Mouse (Mus musculus) heart, embryonic 12.5 days (tissue): Measurements from ENCODE around the gene Vmn2r21. TPM values are rescaled to one million over a fixed set of nuclear protein-coding genes. Genes with fewer than 3 reads are reported as not detected.
"Not testable (repeated sequence)": the region's sequence is repeated elsewhere in the genome, so short reads cannot be mapped to it uniquely, and the experiment has no call there.

ENCODE experiments used
- ATAC-seq: fragments of 200-750 bp; cut with Nextera tagmentation; 2 replicates; pipeline ENCODE4 v1.8.0; 2017; ENCODE audit warnings: moderate TSS enrichment, moderate library complexity; ENCODE audit not compliant: insufficient number of reproducible peaks, low FRiP score
- H3K27ac ChIP-seq: fragments of 300-500 bp; sonication (generic); 2 replicates; pipeline ENCODE4 v1.5.1; 2016; ENCODE audit warnings: mild to moderate bottlenecking, moderate library complexity; ENCODE audit not compliant: poor library complexity, severe bottlenecking
- H3K27me3 ChIP-seq: fragments of 300-500 bp; sonication (generic); replicated peaks from 2 replicates; pipeline ENCODE4 v1.6.1; 2016; ENCODE audit warnings: mild to moderate bottlenecking, moderate library complexity
- H3K36me3 ChIP-seq: fragments of 300-500 bp; sonication (generic); 2 replicates; pipeline ENCODE4 v1.6.1; 2016; ENCODE audit warnings: mild to moderate bottlenecking, moderate library complexity
- H3K4me1 ChIP-seq: fragments of 300-500 bp; sonication (generic); replicated peaks from 2 replicates; pipeline ENCODE4 v1.6.1; 2016; ENCODE audit warnings: mild to moderate bottlenecking
- H3K4me2 ChIP-seq: fragments of 300-500 bp; sonication (generic); 2 replicates; pipeline ENCODE4 v1.6.1; 2016; ENCODE audit warnings: mild to moderate bottlenecking, moderate library complexity
- H3K4me3 ChIP-seq: fragments of 300-500 bp; sonication (generic); 2 replicates; pipeline ENCODE4 v1.5.1; 2016; ENCODE audit warnings: mild to moderate bottlenecking
- H3K9ac ChIP-seq: fragments of 300-500 bp; sonication (generic); 2 replicates; pipeline ENCODE4 v1.6.1; 2016; ENCODE audit warnings: mild to moderate bottlenecking, moderate library complexity
- H3K9me3 ChIP-seq: fragments of 300-500 bp; sonication (generic); replicated peaks from 2 replicates; pipeline ENCODE4 v1.6.1; 2016; ENCODE audit warnings: mild to moderate bottlenecking, moderate library complexity
- WGBS: fragments of 180-500 bp; shearing (Covaris S2); methylation state at CpG from one replicate; pipeline ENCODE4 v1.1.7; 2016; 5-methylcytosine and 5-hydroxymethylcytosine counted together
- polyA plus RNA-seq: library from polyadenylated mRNA; unstranded; fragments of >200 nt; fragmentation: Nextera tagmentation; extraction: Ambion mirVana; gene quantifications from 2 replicates; pipeline ENCODE4 v1.2.1, GENCODE M21; 2016

The Vmn2r21 gene
- not detected in 2 replicates for polyA plus RNA-seq

- not testable (repeated sequence) for H3K4me1 ChIP-seq, H3K9me3 ChIP-seq, H3K4me2 ChIP-seq, H3K9ac ChIP-seq, H3K27ac ChIP-seq, H3K4me3 ChIP-seq, ATAC-seq, H3K27me3 ChIP-seq, H3K36me3 ChIP-seq
- WGBS, result no CpG with 5 or more reads among the region's 4 CpGs
Observed at GRCm38 (mm10) chr6:123533306-123533705, at the start of gene Vmn2r21. Gene Vmn2r21, minus strand, starts transcription at chr6:123533406.

GRCm38 (mm10) chr6:123574698-123575097 lies 41.5 kb upstream of the Vmn2r21 start:
- H3K4me3 ChIP-seq, result not testable (repeated sequence)
- WGBS, result no CpG with 5 or more reads among the region's 2 CpGs

GRCm38 (mm10) chr6:123539755-123540154 lies 6.5 kb upstream of the Vmn2r21 start:
- H3K36me3 ChIP-seq, H3K4me1 ChIP-seq, ATAC-seq, H3K9ac ChIP-seq, H3K9me3 ChIP-seq, H3K4me2 ChIP-seq, H3K27me3 ChIP-seq, H3K4me3 ChIP-seq, H3K27ac ChIP-seq: not testable (repeated sequence)
- no CpG with 5 or more reads among the region's 1 CpGs for WGBS

More at GRCm38 (mm10) chr6:123574698-123575097, 41.5 kb upstream of the Vmn2r21 start:
- H3K36me3 ChIP-seq, ATAC-seq, H3K27me3 ChIP-seq, H3K4me2 ChIP-seq, H3K27ac ChIP-seq, H3K9ac ChIP-seq, H3K9me3 ChIP-seq, H3K4me1 ChIP-seq: not testable (repeated sequence)

- not testable (repeated sequence) for H3K4me3 ChIP-seq, H3K36me3 ChIP-seq, H3K4me1 ChIP-seq, H3K4me2 ChIP-seq, H3K27me3 ChIP-seq, H3K9ac ChIP-seq, H3K9me3 ChIP-seq, ATAC-seq, H3K27ac ChIP-seq
- no CpG with 5 or more reads among the region's 8 CpGs for WGBS
Observed at GRCm38 (mm10) chr6:123522263-123523011, 10.8 kb downstream of the Vmn2r21 start.

GRCm38 (mm10) chr6:123473045-123473444 lies 60.2 kb downstream of the Vmn2r21 start:
- not testable (repeated sequence) for H3K36me3 ChIP-seq, H3K4me1 ChIP-seq, H3K4me3 ChIP-seq, ATAC-seq, H3K27ac ChIP-seq, H3K9ac ChIP-seq, H3K4me2 ChIP-seq, H3K27me3 ChIP-seq, H3K9me3 ChIP-seq
- WGBS, result no CpG with 5 or more reads among the region's 5 CpGs

GRCm38 (mm10) chr6:123472458-123472987 lies 60.7 kb downstream of the Vmn2r21 start:
- not testable (repeated sequence) for H3K9ac ChIP-seq, H3K4me1 ChIP-seq, H3K36me3 ChIP-seq, H3K4me2 ChIP-seq, H3K27me3 ChIP-seq, H3K27ac ChIP-seq, ATAC-seq, H3K9me3 ChIP-seq, H3K4me3 ChIP-seq
- no CpG with 5 or more reads among the region's 2 CpGs for whole genome bisulfite sequencing

- H3K4me1 ChIP-seq, H3K27me3 ChIP-seq, ATAC-seq, H3K27ac ChIP-seq, H3K4me2 ChIP-seq, H3K4me3 ChIP-seq, H3K9ac ChIP-seq, H3K36me3 ChIP-seq, H3K9me3 ChIP-seq: not testable (repeated sequence)
- no CpG with 5 or more reads among the region's 1 CpGs for WGBS
Observed at GRCm38 (mm10) chr6:123468651-123469050, 64.6 kb downstream of the Vmn2r21 start.

Other genes starting within 250 kb of the Vmn2r21 start
- 0.08 TPM in 2 replicates for gene Clec4e, start 243.5 kb downstream of the Vmn2r21 start, polyA plus RNA-seq
- not detected in 2 replicates for gene Vmn2r19, start 225.1 kb downstream of the Vmn2r21 start, polyA plus RNA-seq
- not detected in 2 replicates for gene Vmn2r20, start 115.3 kb downstream of the Vmn2r21 start, polyA plus RNA-seq
- gene Vmn2r22, start 117.3 kb upstream of the Vmn2r21 start, polyA plus RNA-seq, result not detected in 2 replicates
- not detected in 2 replicates for gene Vmn2r23, start 169.3 kb upstream of the Vmn2r21 start, polyA plus RNA-seq
- gene Vmn2r24, start 245.5 kb upstream of the Vmn2r21 start, polyA plus RNA-seq, result not detected in 2 replicates